Mouse (Mus musculus): ENCODE results near the gene Catip. TPM values are rescaled to one million over a fixed set of nuclear protein-coding genes. Genes with fewer than 3 reads are reported as not detected.

The Catip gene
- polyA plus RNA-seq, 1 experiment from 2014 or later, result 1.2 TPM

DNA sequence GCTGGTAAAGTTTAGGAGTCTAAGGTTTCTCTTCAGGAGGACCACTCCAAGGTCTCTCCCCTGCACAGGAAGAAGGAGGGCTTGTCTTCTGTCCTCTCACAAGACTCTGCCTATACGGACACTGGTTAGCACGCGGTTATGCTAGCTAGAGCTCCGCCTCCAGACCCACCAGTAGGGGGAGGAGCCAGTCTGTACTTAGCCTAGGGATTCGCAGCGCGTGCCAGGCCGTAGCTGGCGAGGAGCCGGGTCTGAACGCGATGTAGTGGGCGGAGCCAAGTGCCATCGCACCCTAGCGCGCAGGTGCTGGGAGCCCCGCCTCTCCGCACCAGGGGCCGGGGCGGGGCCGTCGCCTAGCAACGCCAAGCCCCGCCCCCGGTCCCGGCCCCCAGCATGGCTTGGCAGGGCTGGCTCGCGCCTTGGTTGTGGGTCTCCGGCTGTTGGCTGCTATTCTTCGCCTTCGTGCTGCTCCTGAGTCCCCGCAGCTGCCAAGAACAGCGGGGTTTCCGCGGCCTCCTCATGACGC is 29.6 kb upstream of the Catip start:
- under 1% methylated on average over 36 of the region's 36 CpGs for WGBS
- peak overlapping the region; percentile 55 for H3K4me3 ChIP-seq (replicated peaks; ENCODE audit: low read length)
- no peaks in the 10 kb centered on the region for H3K9me3 ChIP-seq (ENCODE audit: control insufficient read depth, low read length)
- ATAC-seq, result peak; percentile 96
- H3K27me3 ChIP-seq (replicated peaks; ENCODE audit: control insufficient read depth, insufficient read depth, low read length), result no peaks in the 10 kb centered on the region
- H3K27ac ChIP-seq (ENCODE audit: low read length), result peak overlapping the region; percentile 70
- H3K4me2 ChIP-seq (ENCODE audit: low read length), result peak overlapping the region; percentile 84
- H3K36me3 ChIP-seq (ENCODE audit: control insufficient read depth, insufficient read depth), result no peaks in the 10 kb centered on the region
- peak overlapping the region; percentile 62 for H3K9ac ChIP-seq (replicated peaks; ENCODE audit: low read depth, low read length)
- H3K4me1 ChIP-seq (replicated peaks; ENCODE audit: control insufficient read depth, insufficient read depth, low read length), result peaks cover 22% of the 10 kb centered on the region

DNA sequence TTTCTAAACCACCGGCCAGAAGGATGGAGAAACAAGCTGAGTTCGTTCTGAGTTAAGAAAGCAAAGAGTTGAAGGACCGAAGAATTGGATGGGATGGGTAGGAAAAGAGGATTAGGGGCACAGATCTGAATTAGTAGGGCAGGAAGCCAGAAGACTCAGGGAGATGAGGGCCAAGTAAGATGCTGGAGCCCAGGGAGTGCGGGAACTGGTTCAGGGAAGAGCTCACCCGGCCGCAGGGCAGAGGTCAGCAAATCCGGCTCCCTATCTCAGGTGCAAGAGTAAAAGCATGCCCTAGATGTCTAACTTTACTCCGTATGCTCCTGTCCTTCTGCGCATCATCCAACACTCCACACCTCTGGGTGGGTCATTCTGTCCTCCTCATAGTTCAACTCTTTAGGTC is 29.0 kb upstream of the Catip start:
- Histone ChIP-seq H3K9ac (replicated peaks; ENCODE audit: low read depth, low read length) (peak overlapping the region; percentile 62), H3K27ac (ENCODE audit: low read length) (peak overlapping the region; percentile 70), H3K4me1 (replicated peaks; ENCODE audit: control insufficient read depth, insufficient read depth, low read length) (peaks cover 25% of the 10 kb centered on the region), H3K27me3 (replicated peaks; ENCODE audit: control insufficient read depth, insufficient read depth, low read length) (no peaks in the 10 kb centered on the region), H3K4me2 (ENCODE audit: low read length) (peak overlapping the region; percentile 84), H3K4me3 (replicated peaks; ENCODE audit: low read length) (peak overlapping the region; percentile 55), H3K9me3 (ENCODE audit: control insufficient read depth, low read length) (no peaks in the 10 kb centered on the region), H3K36me3 (ENCODE audit: control insufficient read depth, insufficient read depth) (no peaks in the 10 kb centered on the region)
- WGBS, result 2% methylated on average over 9 of the region's 9 CpGs
- peak; percentile 9; the same call in 1 of the 2 replicates for ATAC-seq

DNA sequence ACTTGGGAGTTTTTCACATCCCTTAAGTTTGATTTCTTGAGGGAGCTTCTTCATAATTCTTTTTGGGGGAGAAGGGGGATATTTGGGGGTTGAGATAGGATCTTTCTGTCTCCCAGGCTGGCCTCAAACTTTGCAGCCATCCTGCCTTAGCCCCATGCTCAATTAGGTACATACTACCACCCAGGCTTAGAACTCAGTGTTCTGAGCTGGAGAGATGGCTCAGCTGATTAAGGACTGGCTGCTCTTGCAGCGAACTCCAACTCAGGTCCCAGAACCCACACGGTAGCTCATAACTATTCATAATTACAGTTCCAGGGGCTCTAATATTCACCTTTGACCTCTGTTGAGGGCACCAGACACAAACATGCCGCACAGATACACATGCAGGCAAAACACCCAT is 27.3 kb upstream of the Catip start:
- Histone ChIP-seq H3K9ac (replicated peaks; ENCODE audit: low read depth, low read length) (no peak overlapping the region), H3K36me3 (ENCODE audit: control insufficient read depth, insufficient read depth) (no peaks in the 10 kb centered on the region), H3K4me2 (ENCODE audit: low read length) (no peak overlapping the region; the same call in 1 of the 2 replicates), H3K4me1 (replicated peaks; ENCODE audit: control insufficient read depth, insufficient read depth, low read length) (peaks cover 25% of the 10 kb centered on the region), H3K27ac (ENCODE audit: low read length) (no peak overlapping the region), H3K27me3 (replicated peaks; ENCODE audit: control insufficient read depth, insufficient read depth, low read length) (no peaks in the 10 kb centered on the region), H3K4me3 (replicated peaks; ENCODE audit: low read length) (no peak overlapping the region), H3K9me3 (ENCODE audit: control insufficient read depth, low read length) (no peaks in the 10 kb centered on the region)
- WGBS, result 84% methylated on average over 3 of the region's 3 CpGs
- no peak for ATAC-seq

DNA sequence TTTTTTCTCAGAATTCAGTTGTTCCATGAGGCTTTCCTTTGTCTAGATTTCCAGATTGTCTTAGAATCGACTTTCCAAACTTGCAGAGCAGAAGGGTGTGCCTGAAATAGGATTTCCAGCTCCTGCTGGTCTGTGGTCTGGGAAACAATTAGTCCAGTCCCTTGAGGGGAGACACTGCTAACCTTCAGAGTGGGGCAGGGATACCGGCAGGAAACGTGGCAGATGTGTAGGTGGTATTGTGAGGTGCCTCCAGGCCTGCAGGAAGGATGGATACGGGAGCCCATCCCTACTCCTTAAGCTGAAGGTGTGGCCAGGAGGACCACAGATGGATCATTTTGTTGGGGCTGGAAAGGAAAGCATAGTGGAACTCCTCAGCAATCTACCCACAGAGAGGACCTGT is 26.9 kb upstream of the Catip start:
- no peak for ATAC-seq
- 64% methylated on average over 4 of the region's 4 CpGs for WGBS

DNA sequence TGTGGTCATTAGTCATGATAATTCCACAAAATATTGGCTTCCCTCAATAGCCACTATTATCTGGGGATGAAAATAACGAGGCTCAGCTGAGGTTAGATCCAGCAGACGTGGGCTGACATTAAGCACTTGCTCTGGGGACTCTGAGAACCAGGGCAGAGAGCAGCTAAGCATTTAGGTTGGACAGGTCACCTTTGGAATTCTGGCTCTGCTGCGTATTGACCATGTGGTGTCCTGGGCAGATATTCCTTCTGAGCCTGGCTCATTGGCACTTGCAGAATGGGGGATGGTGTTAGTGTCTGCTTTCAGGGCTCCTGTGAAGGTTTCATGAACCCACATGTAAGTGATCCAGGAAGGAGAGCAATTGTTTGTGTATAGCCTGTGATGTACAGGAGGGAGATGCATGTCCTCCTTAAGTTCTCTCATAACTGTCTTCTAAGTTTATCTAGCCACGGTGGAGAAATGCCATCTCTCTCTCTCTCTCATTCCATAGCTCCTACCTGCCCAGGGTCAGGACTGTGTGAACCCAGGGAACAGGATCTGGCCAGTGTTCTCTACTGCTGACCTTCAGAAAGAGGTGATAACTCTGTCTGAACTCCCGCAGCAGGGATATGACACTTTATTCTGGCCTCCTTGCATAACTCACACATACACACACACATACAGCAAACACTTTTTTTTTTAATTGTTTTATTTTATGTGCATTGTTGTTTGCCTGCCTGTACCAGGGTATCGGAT is 26.3 kb upstream of the Catip start:
- Histone ChIP-seq H3K9me3 (ENCODE audit: control insufficient read depth, low read length) (no peaks in the 10 kb centered on the region), H3K4me1 (replicated peaks; ENCODE audit: control insufficient read depth, insufficient read depth, low read length) (peaks cover 19% of the 10 kb centered on the region), H3K4me3 (replicated peaks; ENCODE audit: low read length) (no peak overlapping the region), H3K9ac (replicated peaks; ENCODE audit: low read depth, low read length) (no peak overlapping the region), H3K36me3 (ENCODE audit: control insufficient read depth, insufficient read depth) (no peaks in the 10 kb centered on the region), H3K4me2 (ENCODE audit: low read length) (no peak overlapping the region), H3K27me3 (replicated peaks; ENCODE audit: control insufficient read depth, insufficient read depth, low read length) (no peaks in the 10 kb centered on the region), H3K27ac (ENCODE audit: low read length) (no peak overlapping the region)
- ATAC-seq, result no peak
- 72% methylated on average over 6 of the region's 6 CpGs for WGBS

More for the DNA sequence above, 26.9 kb upstream of the Catip start:
- Histone ChIP-seq H3K27me3 (replicated peaks; ENCODE audit: control insufficient read depth, insufficient read depth, low read length) (no peaks in the 10 kb centered on the region), H3K4me1 (replicated peaks; ENCODE audit: control insufficient read depth, insufficient read depth, low read length) (peaks cover 22% of the 10 kb centered on the region), H3K9me3 (ENCODE audit: control insufficient read depth, low read length) (no peaks in the 10 kb centered on the region), H3K4me3 (replicated peaks; ENCODE audit: low read length) (no peak overlapping the region), H3K4me2 (ENCODE audit: low read length) (no peak overlapping the region), H3K27ac (ENCODE audit: low read length) (no peak overlapping the region), H3K36me3 (ENCODE audit: control insufficient read depth, insufficient read depth) (no peaks in the 10 kb centered on the region), H3K9ac (replicated peaks; ENCODE audit: low read depth, low read length) (no peak overlapping the region)

DNA sequence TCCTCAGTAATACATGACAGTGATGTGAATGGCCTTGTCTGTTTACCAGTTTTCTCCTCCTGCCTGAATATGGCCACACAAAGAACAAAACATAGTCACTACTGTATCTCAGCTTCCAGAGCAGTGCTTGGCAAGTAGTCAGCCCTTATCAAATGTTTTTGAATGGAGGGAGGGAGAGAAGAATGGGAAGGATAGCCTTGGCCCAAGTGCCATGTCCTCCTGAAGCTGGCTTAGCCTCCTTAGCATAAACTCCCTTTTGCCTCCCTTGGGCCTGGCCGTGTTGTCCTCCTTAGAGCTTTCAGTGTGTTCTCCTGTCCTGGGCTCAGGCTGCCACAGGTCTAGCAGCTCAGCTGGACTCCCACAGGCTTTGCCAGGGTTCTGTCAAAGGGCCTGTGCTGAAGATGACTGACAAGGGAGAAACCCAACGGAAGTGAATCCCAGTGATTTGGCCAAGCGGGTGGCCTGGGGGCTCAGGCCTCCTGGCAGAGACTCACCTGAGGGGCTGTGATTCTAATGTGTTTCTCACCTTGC is 24.6 kb upstream of the Catip start:
- no peak overlapping the region for H3K4me3 ChIP-seq (replicated peaks; ENCODE audit: low read length)
- 67% methylated on average over 3 of the region's 3 CpGs for WGBS
- no peaks in the 10 kb centered on the region for H3K9me3 ChIP-seq (ENCODE audit: control insufficient read depth, low read length)
- H3K4me2 ChIP-seq (ENCODE audit: low read length), result no peak overlapping the region
- no peak for ATAC-seq
- no peak overlapping the region for H3K9ac ChIP-seq (replicated peaks; ENCODE audit: low read depth, low read length)
- no peak overlapping the region for H3K27ac ChIP-seq (ENCODE audit: low read length)
- no peaks in the 10 kb centered on the region for H3K36me3 ChIP-seq (ENCODE audit: control insufficient read depth, insufficient read depth)
- H3K4me1 ChIP-seq (replicated peaks; ENCODE audit: control insufficient read depth, insufficient read depth, low read length), result peaks cover 16% of the 10 kb centered on the region
- no peaks in the 10 kb centered on the region for H3K27me3 ChIP-seq (replicated peaks; ENCODE audit: control insufficient read depth, insufficient read depth, low read length)

DNA sequence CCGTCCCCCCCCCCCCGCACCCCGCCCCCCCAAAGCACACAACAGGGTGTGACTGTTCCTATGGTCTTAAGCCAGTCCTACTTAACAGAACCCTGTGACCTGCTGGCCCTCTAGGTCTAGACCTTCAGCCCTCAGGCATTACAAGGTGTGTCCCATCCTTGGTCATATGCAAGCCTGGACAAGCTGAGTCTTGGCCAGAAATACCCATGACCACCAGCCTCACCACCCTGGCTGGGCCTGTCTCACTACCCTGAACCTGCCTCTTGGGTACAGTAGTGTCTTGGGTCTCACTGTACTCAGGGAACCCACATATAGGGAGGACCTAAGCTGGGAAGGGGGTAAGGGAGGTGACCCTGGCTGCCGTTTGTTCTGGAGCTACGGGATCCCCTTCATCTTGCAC is 23.9 kb upstream of the Catip start:
- WGBS, result 80% methylated on average over 3 of the region's 5 CpGs
- no peak for ATAC-seq
- Histone ChIP-seq H3K4me1 (replicated peaks; ENCODE audit: control insufficient read depth, insufficient read depth, low read length) (peaks cover 14% of the 10 kb centered on the region), H3K9me3 (ENCODE audit: control insufficient read depth, low read length) (no peaks in the 10 kb centered on the region), H3K9ac (replicated peaks; ENCODE audit: low read depth, low read length) (no peak overlapping the region), H3K36me3 (ENCODE audit: control insufficient read depth, insufficient read depth) (no peaks in the 10 kb centered on the region), H3K4me2 (ENCODE audit: low read length) (no peak overlapping the region), H3K27me3 (replicated peaks; ENCODE audit: control insufficient read depth, insufficient read depth, low read length) (no peaks in the 10 kb centered on the region), H3K4me3 (replicated peaks; ENCODE audit: low read length) (no peak overlapping the region), H3K27ac (ENCODE audit: low read length) (no peak overlapping the region)

DNA sequence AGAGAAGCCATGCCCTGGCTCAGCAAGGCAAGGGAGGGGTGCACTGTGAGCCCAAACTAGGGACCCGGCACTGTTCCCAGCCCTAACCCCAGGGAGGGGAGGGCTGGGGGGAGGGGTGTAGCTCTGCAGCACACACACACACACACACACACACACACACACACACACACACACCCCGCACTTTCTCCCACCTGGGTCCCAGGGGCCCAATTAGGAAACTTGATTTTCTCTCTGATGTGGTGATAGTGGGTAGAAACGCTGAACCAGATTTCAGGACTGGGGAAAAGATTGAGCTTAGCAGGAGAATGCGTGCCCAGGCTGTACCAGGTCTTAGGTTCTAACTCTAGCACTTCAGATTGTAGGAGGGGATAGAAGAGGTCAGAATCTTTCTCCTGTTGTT is 23.3 kb upstream of the Catip start:
- H3K27me3 ChIP-seq (replicated peaks; ENCODE audit: control insufficient read depth, insufficient read depth, low read length), result no peaks in the 10 kb centered on the region
- H3K4me1 ChIP-seq (replicated peaks; ENCODE audit: control insufficient read depth, insufficient read depth, low read length), result peaks cover 8% of the 10 kb centered on the region
- H3K27ac ChIP-seq (ENCODE audit: low read length), result no peak overlapping the region
- H3K9me3 ChIP-seq (ENCODE audit: control insufficient read depth, low read length), result no peaks in the 10 kb centered on the region
- 85% methylated on average over 4 of the region's 4 CpGs for WGBS
- H3K9ac ChIP-seq (replicated peaks; ENCODE audit: low read depth, low read length), result no peak overlapping the region
- no peaks in the 10 kb centered on the region for H3K36me3 ChIP-seq (ENCODE audit: control insufficient read depth, insufficient read depth)
- H3K4me3 ChIP-seq (replicated peaks; ENCODE audit: low read length), result no peak overlapping the region
- H3K4me2 ChIP-seq (ENCODE audit: low read length), result no peak overlapping the region
- ATAC-seq, result no peak

DNA sequence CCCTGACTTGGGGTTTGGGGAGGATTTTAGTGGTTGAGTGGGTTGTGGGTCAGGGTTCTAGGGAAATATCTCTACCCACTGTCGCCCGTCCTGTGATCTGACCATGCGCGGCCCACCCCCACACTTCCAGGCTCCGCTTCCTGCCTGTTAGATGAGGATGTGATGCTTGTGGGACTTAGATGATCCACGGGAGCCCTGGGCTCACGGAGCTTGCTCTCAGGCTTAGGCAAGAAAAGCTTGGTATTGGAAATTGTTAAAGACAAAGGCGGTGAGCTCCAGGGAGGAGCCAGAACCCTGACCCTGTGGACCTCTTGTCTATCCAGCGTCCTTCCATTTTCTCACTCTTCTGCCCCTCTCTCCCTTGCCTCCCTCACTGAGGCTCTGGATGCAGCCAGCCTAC is 22.0 kb upstream of the Catip start:
- H3K4me3 ChIP-seq (replicated peaks; ENCODE audit: low read length), result no peak overlapping the region
- no peaks in the 10 kb centered on the region for H3K9me3 ChIP-seq (ENCODE audit: control insufficient read depth, low read length)
- H3K4me2 ChIP-seq (ENCODE audit: low read length), result no peak overlapping the region
- ATAC-seq, result no peak
- H3K9ac ChIP-seq (replicated peaks; ENCODE audit: low read depth, low read length), result no peak overlapping the region
- no peaks in the 10 kb centered on the region for H3K27me3 ChIP-seq (replicated peaks; ENCODE audit: control insufficient read depth, insufficient read depth, low read length)
- no peaks in the 10 kb centered on the region for H3K36me3 ChIP-seq (ENCODE audit: control insufficient read depth, insufficient read depth)
- H3K4me1 ChIP-seq (replicated peaks; ENCODE audit: control insufficient read depth, insufficient read depth, low read length), result peaks cover 6% of the 10 kb centered on the region
- no peak overlapping the region for H3K27ac ChIP-seq (ENCODE audit: low read length)
- WGBS, result 91% methylated on average over 9 of the region's 9 CpGs

All from forebrain, embryonic 16.5 days (tissue).